ENCODE assay signal across 31 mouse cellular contexts in the genomic region with DNA sequence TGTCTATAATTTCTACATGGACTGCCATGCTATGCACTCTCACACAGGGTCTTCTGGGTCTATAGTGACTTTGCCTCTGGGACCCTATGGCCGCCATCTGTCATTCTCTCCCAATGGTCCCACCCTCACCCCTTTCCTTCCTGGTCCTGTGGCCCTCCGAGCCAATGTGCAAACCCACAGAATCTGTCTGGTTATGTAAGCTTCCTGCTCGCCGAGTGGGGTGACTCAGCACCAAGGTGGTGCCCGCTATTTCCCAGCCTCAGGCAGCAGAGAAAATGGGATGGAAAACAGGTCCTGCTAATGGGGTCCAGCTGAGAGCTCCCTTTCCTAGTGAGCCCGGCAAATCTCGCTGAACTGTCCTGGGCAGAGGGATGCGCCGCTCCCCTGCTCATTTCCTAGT. TPM values are rescaled to one million over a fixed set of nuclear protein-coding genes. Genes with fewer than 3 reads are reported as not detected.
DNase-seq lines count a peak whose midpoint lies in the region; ATAC-seq lines count a peak whose summit lies in the region.
"Had no signal": no experiment of that assay in that cellular context is flagged by ENCODE, and none has a peak within 500 bp of the region (broad histone marks: within the 10 kb centered on the region; RNA-seq: fewer than 3 reads in every experiment).

No protein-coding gene starts in this region.

- intact Hi-C loops in left cerebral cortex, postnatal 14 days (cut with DNase I), result no loop called here

- ATAC-seq in megakaryocyte, adult 5-6 weeks (ENCODE audit: poor library complexity, severe bottlenecking), result peak; percentile 64
- ATAC-seq in forebrain, embryonic 13.5 days, result no peak
- ATAC-seq: forebrain, embryonic 14.5 days; intestine, embryonic 16.5 days; liver, embryonic 12.5 days; midbrain, embryonic 15.5 days had no signal

- H3K4me1 ChIP-seq in forebrain, embryonic 13.5 days, result no peaks in the 10 kb centered on the region
- H3K4me1 ChIP-seq: embryonic facial prominence, embryonic 15.5 days; heart, embryonic 13.5 days; midbrain, embryonic 10.5 days; midbrain, embryonic 15.5 days; stomach, embryonic 15.5 days had no signal

- peak; percentile 38 to 39 for DNase-seq in left cerebral cortex, adult 18-20 months (ENCODE audit: low spot score in 2 of 2)
- no peak for DNase-seq in left cerebral cortex, postnatal 14 days (ENCODE audit: low spot score in 2 of 2)
- peak; percentile 21 for DNase-seq in 3134 (ENCODE audit: extremely low read depth, insufficient read length, low spot score)
- peak; percentile 62 for DNase-seq in brain, adult 2 months (ENCODE audit: low read depth, low spot score)
- no peak for DNase-seq in spleen, postnatal 36 days (ENCODE audit: low spot score in 2 of 2)
- no peak for DNase-seq in cerebellum, postnatal 4 days (ENCODE audit: low spot score in 2 of 2)
- DNase-seq: adrenal gland, adult 8-10 months; B cell, adult 2 months; cerebellum, adult 11-12 months; cerebellum, adult 9-11 months; gastrocnemius, adult 2 months; gastrocnemius, postnatal 36 days; heart, postnatal 10 days; kidney, adult 8-10 months; layer of hippocampus, postnatal 36 days; lung, adult 18-20 months; lung, postnatal 4 days; thymus, postnatal 25 days had no signal

- no peak overlapping the region for H3K4me3 ChIP-seq in forebrain, embryonic 13.5 days
- H3K4me3 ChIP-seq: embryonic facial prominence, embryonic 10.5 days; embryonic facial prominence, embryonic 15.5 days; gastrocnemius, adult 2 months; heart, embryonic 13.5 days; limb, embryonic 13.5 days; liver, embryonic 12.5 days; midbrain, embryonic 10.5 days; midbrain, embryonic 15.5 days; stomach, embryonic 15.5 days had no signal

- WGBS in forebrain, embryonic 13.5 days, result 88% methylated on average over 9 of the region's 9 CpGs

- H3K27me3 ChIP-seq in forebrain, embryonic 13.5 days, result no peaks in the 10 kb centered on the region
- H3K27me3 ChIP-seq: embryonic facial prominence, embryonic 15.5 days; heart, embryonic 13.5 days; limb, embryonic 13.5 days; liver, embryonic 12.5 days; midbrain, embryonic 15.5 days; stomach, embryonic 15.5 days had no signal

- H3K36me3 ChIP-seq in forebrain, embryonic 13.5 days (ENCODE audit: poor library complexity, severe bottlenecking), result no peaks in the 10 kb centered on the region
- H3K36me3 ChIP-seq: embryonic facial prominence, embryonic 10.5 days; embryonic facial prominence, embryonic 15.5 days; heart, embryonic 13.5 days; limb, embryonic 13.5 days; liver, embryonic 12.5 days; midbrain, embryonic 10.5 days; midbrain, embryonic 15.5 days; stomach, embryonic 15.5 days had no signal

- no peaks in the 10 kb centered on the region for H3K9me3 ChIP-seq in forebrain, embryonic 13.5 days (replicated peaks)
- H3K9me3 ChIP-seq: embryonic facial prominence, embryonic 10.5 days; embryonic facial prominence, embryonic 15.5 days; heart, embryonic 13.5 days; limb, embryonic 13.5 days; liver, embryonic 12.5 days; midbrain, embryonic 10.5 days; midbrain, embryonic 15.5 days; stomach, embryonic 15.5 days had no signal

- no peak overlapping the region for H3K4me2 ChIP-seq in forebrain, embryonic 13.5 days
- H3K4me2 ChIP-seq: embryonic facial prominence, embryonic 15.5 days; heart, embryonic 13.5 days; limb, embryonic 13.5 days; liver, embryonic 12.5 days; midbrain, embryonic 15.5 days; stomach, embryonic 15.5 days had no signal

- H3K9ac ChIP-seq in forebrain, embryonic 13.5 days, result no peak overlapping the region
- H3K9ac ChIP-seq: embryonic facial prominence, embryonic 15.5 days; heart, embryonic 13.5 days; limb, embryonic 13.5 days; liver, embryonic 12.5 days; midbrain, embryonic 15.5 days; stomach, embryonic 15.5 days had no signal

- no peak overlapping the region for H3K27ac ChIP-seq in forebrain, embryonic 13.5 days
- H3K27ac ChIP-seq: embryonic facial prominence, embryonic 10.5 days; embryonic facial prominence, embryonic 15.5 days; gastrocnemius, adult 2 months; heart, embryonic 13.5 days; kidney, postnatal 0 days; limb, embryonic 13.5 days; liver, embryonic 12.5 days; midbrain, embryonic 10.5 days; midbrain, embryonic 15.5 days; stomach, embryonic 15.5 days had no signal

RNA-seq across cellular contexts. Expression of a gene that starts 53.2 kb away (rescaled TPM):
- total RNA-seq in left cerebral cortex, adult 18-20 months (2021), result 1 to 10 TPM; 3.3 to 3.4 TPM
- total RNA-seq in left cerebral cortex, postnatal 14 days (2021), result 1 to 10 TPM; 3.3 to 3.4 TPM
- 0.55 and 0.56 TPM in 2 replicates for total RNA-seq in megakaryocyte, adult 5-6 weeks (2015)
- 0.04 and 0.41 TPM in 2 replicates for total RNA-seq in megakaryocyte, adult 5-6 weeks (2017)
- polyA plus RNA-seq in forebrain, embryonic 13.5 days (2015; fragmentation: Nextera tagmentation; extraction: Ambion mirVana), result 1.0 and 1.3 TPM in 2 replicates

RNA-seq across cellular contexts. Expression of a gene that starts 53.5 kb away (rescaled TPM):
- 1,000 to 10,000 TPM; 1,798 to 1,811 TPM for total RNA-seq in left cerebral cortex, adult 18-20 months (2021)
- total RNA-seq in left cerebral cortex, postnatal 14 days (2021), result 1,000 to 10,000 TPM; 1,316 to 1,477 TPM
- total RNA-seq in megakaryocyte, adult 5-6 weeks (2015), result 58.1 and 63.4 TPM in 2 replicates
- total RNA-seq in megakaryocyte, adult 5-6 weeks (2017), result 79.0 and 91.0 TPM in 2 replicates
- 106 and 121 TPM in 2 replicates for polyA plus RNA-seq in forebrain, embryonic 13.5 days (2015; fragmentation: Nextera tagmentation; extraction: Ambion mirVana)

Comparison
In these comparisons a context has a peak if more than half of its experiments do, and no peak if none do; other contexts are left out.
1. DNase-seq: peak in left cerebral cortex, adult 18-20 months (2 of 2), 3134 (single experiment) and brain, adult 2 months (single experiment); none in left cerebral cortex, postnatal 14 days (0 of 2), spleen, postnatal 36 days (0 of 2) and cerebellum, postnatal 4 days (0 of 2).
2. RNA of a gene that starts 53.5 kb away (total RNA-seq): 1,798 to 1,811 TPM in left cerebral cortex, adult 18-20 months and 1,316 to 1,477 TPM in left cerebral cortex, postnatal 14 days; 58.1 to 91.0 TPM in megakaryocyte, adult 5-6 weeks; every median in the first group is over 10 times any median in the second.